Mouse (Mus musculus) neural tube, embryonic 13.5 days (tissue): Measurements from ENCODE around the gene Mtx1. TPM values are rescaled to one million over a fixed set of nuclear protein-coding genes. Genes with fewer than 3 reads are reported as not detected.

Source experiments
- ATAC-seq: fragments of 200-750 bp; cut with Nextera tagmentation; 2 replicates; pipeline ENCODE4 v1.8.0; 2017; ENCODE audit warnings: low read depth, mild to moderate bottlenecking, moderate TSS enrichment, moderate library complexity
- H3K27ac ChIP-seq: fragments of 300-500 bp; sonication (generic); replicated peaks from 2 replicates; pipeline ENCODE4 v1.5.1; 2015; ENCODE audit warnings: moderate library complexity, mild to moderate bottlenecking, inconsistent platforms
- H3K27me3 ChIP-seq: fragments of 300-500 bp; sonication (generic); 2 replicates; pipeline ENCODE4 v1.6.1; 2015; ENCODE audit warnings: mild to moderate bottlenecking, inconsistent platforms
- H3K36me3 ChIP-seq: fragments of 300-500 bp; sonication (generic); 2 replicates; pipeline ENCODE4 v1.6.1; 2015; ENCODE audit warnings: mild to moderate bottlenecking, inconsistent platforms
- H3K4me1 ChIP-seq: fragments of 300-500 bp; sonication (generic); replicated peaks from 2 replicates; pipeline ENCODE4 v1.6.1; 2015; ENCODE audit warnings: inconsistent platforms
- H3K4me2 ChIP-seq: fragments of 300-500 bp; sonication (generic); 2 replicates; pipeline ENCODE4 v1.6.1; 2015; ENCODE audit warnings: inconsistent platforms, mild to moderate bottlenecking, moderate library complexity
- H3K4me3 ChIP-seq: fragments of 300-500 bp; sonication (generic); 2 replicates; pipeline ENCODE4 v1.5.1; 2015; ENCODE audit warnings: mild to moderate bottlenecking, inconsistent platforms
- H3K9ac ChIP-seq: fragments of 300-500 bp; sonication (generic); 2 replicates; pipeline ENCODE4 v1.6.1; 2015; ENCODE audit warnings: moderate library complexity, mild to moderate bottlenecking, inconsistent platforms
- H3K9me3 ChIP-seq: fragments of 300-500 bp; sonication (generic); 2 replicates; pipeline ENCODE4 v1.6.1; 2016; ENCODE audit warnings: inconsistent platforms
- WGBS: fragments of 180-500 bp; shearing (Covaris S2); methylation state at CpG from one replicate; pipeline ENCODE4 v1.1.7; 2015; 5-methylcytosine and 5-hydroxymethylcytosine counted together
- polyA plus RNA-seq: library from polyadenylated mRNA; unstranded; fragments of >200 nt; fragmentation: Nextera tagmentation; extraction: Ambion mirVana; gene quantifications from 2 replicates; pipeline ENCODE4 v1.2.1, GENCODE M21; 2015

The Mtx1 gene
- polyA plus RNA-seq, result 157 and 170 TPM in 2 replicates

- Histone ChIP-seq H3K9ac (peak within 1 kb of the TSS; percentile 79), H3K4me2 (peak within 1 kb of the TSS; percentile 79), H3K27ac (peak within 1 kb of the TSS; percentile 92), H3K36me3 (peaks cover 12% of the 10 kb centered on the region), H3K4me1 (peaks cover 64% of the 10 kb centered on the region), H3K27me3 (no peaks in the 10 kb centered on the region), H3K4me3 (peak within 1 kb of the TSS; percentile 50), H3K9me3 (no peaks in the 10 kb centered on the region)
- WGBS, result under 1% methylated on average over 21 of the region's 21 CpGs
- peak; percentile 6; the same call in 1 of the 2 replicates for ATAC-seq
Observed at GRCm38 (mm10) chr3:89226900-89227299, at the start of gene Mtx1. TSS of gene Mtx1 (minus strand) at chr3:89227088.

- H3K9me3 ChIP-seq, result no peaks in the 10 kb centered on the region
- WGBS, result 95% methylated on average over 13 of the region's 13 CpGs
- peaks cover 51% of the 10 kb centered on the region for H3K4me1 ChIP-seq
- no peak overlapping the region for H3K9ac ChIP-seq
- peaks cover 39% of the 10 kb centered on the region for H3K27me3 ChIP-seq
- ATAC-seq, result no peak
- H3K27ac ChIP-seq, result no peak overlapping the region
- H3K4me2 ChIP-seq, result no peak overlapping the region
- no peaks in the 10 kb centered on the region for H3K36me3 ChIP-seq
- H3K4me3 ChIP-seq, result no peak overlapping the region
Observed at GRCm38 (mm10) chr3:89276061-89276460, 49.2 kb upstream of the Mtx1 start.

DNA sequence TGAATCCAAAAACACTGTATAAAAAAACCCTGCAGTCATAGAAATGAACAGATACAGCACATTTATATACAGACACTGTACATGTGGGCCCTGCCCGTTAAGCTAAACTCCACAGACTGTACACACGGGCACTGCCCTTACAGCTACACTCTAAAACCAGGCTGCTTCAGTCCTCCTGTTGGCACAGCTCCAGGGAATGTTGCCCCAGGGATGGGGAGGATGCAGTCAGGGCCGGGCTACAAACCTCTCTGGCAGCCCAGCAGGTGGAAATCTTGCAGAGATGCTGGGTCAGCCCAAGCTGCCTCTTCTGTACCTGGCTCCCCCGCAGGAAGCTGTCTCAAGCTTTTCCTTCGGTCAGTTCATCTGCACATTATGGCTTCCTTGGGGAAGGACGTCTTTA is 44.9 kb upstream of the Mtx1 start:
- H3K4me1 ChIP-seq, result peaks cover 46% of the 10 kb centered on the region
- H3K9me3 ChIP-seq, result no peaks in the 10 kb centered on the region
- H3K4me3 ChIP-seq, result no peak overlapping the region
- H3K27ac ChIP-seq, result no peak overlapping the region
- H3K9ac ChIP-seq, result 0 out of 2 replicates have a peak overlapping the region, but pooled peaks have one; percentile 22
- ATAC-seq, result no peak
- 42% methylated on average over 6 of the region's 6 CpGs for whole genome bisulfite sequencing
- 0 out of 2 replicates have a peak, but pooled peaks cover 6% of the 10 kb centered on the region for H3K27me3 ChIP-seq
- no peaks in the 10 kb centered on the region for H3K36me3 ChIP-seq
- no peak overlapping the region for H3K4me2 ChIP-seq

GRCm38 (mm10) chr3:89270891-89271290 is 44.0 kb upstream of the Mtx1 start:
- Histone ChIP-seq H3K4me2 (peak overlapping the region; percentile 81), H3K4me3 (peak overlapping the region; percentile 51), H3K27ac (peak overlapping the region; percentile 74), H3K4me1 (peaks cover 50% of the 10 kb centered on the region), H3K36me3 (no peaks in the 10 kb centered on the region), H3K9ac (peak overlapping the region; percentile 80), H3K9me3 (no peaks in the 10 kb centered on the region), H3K27me3 (no peaks in the 10 kb centered on the region)
- no peak for ATAC-seq
- 66% methylated on average over 6 of the region's 6 CpGs for WGBS

DNA sequence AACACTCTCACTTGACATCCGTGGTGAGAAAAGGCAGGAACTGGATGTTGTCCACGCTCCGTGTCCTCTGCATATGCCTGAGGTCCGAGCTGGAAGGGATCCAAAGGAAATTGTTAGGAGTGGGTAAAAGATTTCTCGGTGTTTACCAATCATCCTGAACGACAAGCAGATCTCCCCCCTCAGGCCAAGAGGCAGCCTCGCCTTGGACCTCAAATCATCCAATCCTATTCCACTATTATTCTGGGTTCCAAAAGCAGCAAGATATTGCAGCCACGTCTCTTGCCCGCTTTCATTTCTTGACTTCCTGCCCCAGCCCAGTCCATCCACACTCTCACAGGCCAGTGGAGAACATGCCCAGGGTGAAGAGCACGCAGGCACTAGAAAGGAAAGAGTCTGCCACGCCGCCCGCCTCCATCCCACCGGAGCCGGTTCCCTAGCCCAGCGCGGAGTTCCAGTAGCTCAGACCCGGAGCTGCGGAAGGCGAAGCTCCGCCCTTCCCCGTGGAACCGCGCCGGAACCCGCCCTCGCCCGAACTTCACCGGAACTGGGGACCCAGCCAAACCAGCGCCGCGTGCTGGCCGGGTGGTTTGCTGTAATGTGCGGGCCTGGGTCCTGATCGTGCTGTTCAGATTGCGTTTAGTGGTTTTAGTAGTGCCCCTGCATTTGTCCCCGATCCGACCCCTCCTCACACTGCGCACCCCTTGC is 43.3 kb upstream of the Mtx1 start, which contains the start of gene Slc50a1:
Gene Slc50a1, minus strand, starts transcription at position 520 of the 705 bp plus-strand sequence.
- Histone ChIP-seq H3K9ac (peak within 1 kb of the TSS; percentile 80), H3K27ac (peak within 1 kb of the TSS; percentile 74), H3K36me3 (no peaks in the 10 kb centered on the region), H3K4me1 (peaks cover 52% of the 10 kb centered on the region), H3K9me3 (no peaks in the 10 kb centered on the region), H3K4me2 (peak within 1 kb of the TSS; percentile 81), H3K27me3 (no peaks in the 10 kb centered on the region), H3K4me3 (peak within 1 kb of the TSS; percentile 51)
- peak; percentile 21 for ATAC-seq
- 4% methylated on average over 39 of the region's 39 CpGs for WGBS

DNA sequence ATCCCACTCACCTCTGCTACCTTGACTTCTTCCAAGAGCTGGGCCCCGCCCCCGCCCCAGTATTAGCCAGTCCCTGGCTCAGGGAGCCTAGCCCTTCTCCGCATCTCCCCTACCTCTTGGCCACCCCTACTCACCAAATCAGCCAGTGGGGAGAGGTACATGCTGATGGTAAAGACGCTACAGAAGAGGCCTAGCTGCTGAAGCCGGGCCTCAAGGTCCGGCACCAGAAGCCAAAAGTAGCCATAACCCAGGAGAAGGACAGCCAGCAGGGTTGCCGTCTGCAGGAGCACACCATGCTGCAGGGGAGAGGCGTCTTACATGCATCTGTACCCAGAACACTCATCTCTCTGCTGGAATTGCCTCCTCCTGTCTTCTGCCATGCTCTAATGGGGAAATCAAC is 42.0 kb upstream of the Mtx1 start:
- Histone ChIP-seq H3K36me3 (no peaks in the 10 kb centered on the region), H3K27me3 (no peaks in the 10 kb centered on the region), H3K4me1 (peaks cover 52% of the 10 kb centered on the region), H3K4me3 (peak overlapping the region; percentile 51), H3K9me3 (no peaks in the 10 kb centered on the region), H3K4me2 (peak overlapping the region; percentile 81), H3K9ac (peak overlapping the region; percentile 53; the same call in 1 of the 2 replicates), H3K27ac (no peak overlapping the region)
- no peak for ATAC-seq
- WGBS, result 55% methylated on average over 8 of the region's 8 CpGs

- peak overlapping the region; percentile 95 for H3K4me2 ChIP-seq
- peaks cover 45% of the 10 kb centered on the region for H3K4me1 ChIP-seq
- H3K36me3 ChIP-seq, result no peaks in the 10 kb centered on the region
- WGBS, result under 1% methylated on average over 20 of the region's 20 CpGs
- no peaks in the 10 kb centered on the region for H3K27me3 ChIP-seq
- H3K9me3 ChIP-seq, result no peaks in the 10 kb centered on the region
- H3K9ac ChIP-seq, result peak overlapping the region; percentile 93
- ATAC-seq, result peak; percentile 87
- H3K4me3 ChIP-seq, result peak overlapping the region; percentile 72
- H3K27ac ChIP-seq, result peak overlapping the region; percentile 85
Observed at GRCm38 (mm10) chr3:89266439-89266893, 39.6 kb upstream of the Mtx1 start.

GRCm38 (mm10) chr3:89262417-89262816 is 35.5 kb upstream of the Mtx1 start:
- no peak overlapping the region for H3K9ac ChIP-seq
- no peak for ATAC-seq
- no peaks in the 10 kb centered on the region for H3K9me3 ChIP-seq
- no peaks in the 10 kb centered on the region for H3K27me3 ChIP-seq
- H3K27ac ChIP-seq, result no peak overlapping the region
- peaks cover 13% of the 10 kb centered on the region for H3K4me1 ChIP-seq
- H3K4me3 ChIP-seq, result no peak overlapping the region
- 73% methylated on average over 10 of the region's 10 CpGs for WGBS
- no peak overlapping the region for H3K4me2 ChIP-seq
- no peaks in the 10 kb centered on the region for H3K36me3 ChIP-seq

DNA sequence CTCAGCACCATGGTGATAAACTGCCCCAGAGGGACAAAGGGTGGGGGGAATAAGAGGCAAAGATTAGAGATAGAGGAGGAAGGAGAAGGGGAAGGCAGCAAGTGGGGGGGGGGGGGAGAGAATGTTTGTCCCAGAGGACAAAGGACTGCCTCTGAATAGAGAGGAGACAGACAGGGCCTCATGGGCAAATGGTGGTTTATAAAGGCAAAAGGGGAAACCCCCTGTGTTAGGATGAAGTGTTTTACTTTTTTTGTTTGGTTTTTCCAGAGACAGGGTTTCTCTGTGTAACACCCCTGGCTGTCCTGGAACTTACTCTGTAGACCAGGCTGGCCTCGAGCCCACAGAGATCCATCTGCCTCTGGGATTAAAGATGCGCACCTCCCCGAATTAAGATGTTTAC is 33.3 kb upstream of the Mtx1 start:
- H3K4me1 ChIP-seq, result no peaks in the 10 kb centered on the region
- no peaks in the 10 kb centered on the region for H3K9me3 ChIP-seq
- H3K4me2 ChIP-seq, result no peak overlapping the region
- no peak overlapping the region for H3K4me3 ChIP-seq
- H3K27ac ChIP-seq, result no peak overlapping the region
- H3K36me3 ChIP-seq, result no peaks in the 10 kb centered on the region
- 77% methylated on average over 3 of the region's 3 CpGs for WGBS
- no peak for ATAC-seq
- H3K27me3 ChIP-seq, result no peaks in the 10 kb centered on the region
- no peak overlapping the region for H3K9ac ChIP-seq

- H3K4me1 ChIP-seq, result no peaks in the 10 kb centered on the region
- H3K4me2 ChIP-seq, result no peak within 1 kb of the TSS
- H3K9ac ChIP-seq, result no peak within 1 kb of the TSS
- H3K9me3 ChIP-seq, result no peaks in the 10 kb centered on the region
- WGBS, result 53% methylated on average over 7 of the region's 7 CpGs
- H3K27ac ChIP-seq, result no peak within 1 kb of the TSS
- no peaks in the 10 kb centered on the region for H3K27me3 ChIP-seq
- H3K36me3 ChIP-seq, result no peaks in the 10 kb centered on the region
- no peak within 1 kb of the TSS for H3K4me3 ChIP-seq
- no peak for ATAC-seq
Observed at GRCm38 (mm10) chr3:89259076-89259475, 32.2 kb upstream of the Mtx1 start, which contains the start of gene Dpm3. TSS of gene Dpm3 (plus strand) at chr3:89259358.

DNA sequence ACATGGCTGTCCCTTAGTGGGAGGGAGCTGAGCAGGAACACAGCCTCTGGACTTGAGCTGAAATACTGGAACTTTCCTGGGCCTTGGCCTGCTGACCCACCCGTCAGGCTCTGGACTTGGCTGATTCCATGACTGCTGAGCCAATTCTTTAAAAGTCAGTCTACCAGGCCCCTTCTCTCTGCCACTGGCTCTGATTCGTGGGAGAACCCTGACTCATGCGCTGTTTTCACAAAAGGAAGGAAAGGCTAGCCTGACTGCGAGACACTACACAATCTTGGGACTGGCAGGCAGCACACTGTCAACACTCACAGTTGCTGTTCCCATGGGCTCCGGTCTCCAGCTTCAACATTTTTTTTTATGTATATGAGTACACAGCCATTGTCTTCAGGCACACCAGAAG is 29.3 kb upstream of the Mtx1 start:
- 75% methylated on average over 5 of the region's 5 CpGs for WGBS
- ATAC-seq, result no peak
- no peak overlapping the region for H3K9ac ChIP-seq

DNA sequence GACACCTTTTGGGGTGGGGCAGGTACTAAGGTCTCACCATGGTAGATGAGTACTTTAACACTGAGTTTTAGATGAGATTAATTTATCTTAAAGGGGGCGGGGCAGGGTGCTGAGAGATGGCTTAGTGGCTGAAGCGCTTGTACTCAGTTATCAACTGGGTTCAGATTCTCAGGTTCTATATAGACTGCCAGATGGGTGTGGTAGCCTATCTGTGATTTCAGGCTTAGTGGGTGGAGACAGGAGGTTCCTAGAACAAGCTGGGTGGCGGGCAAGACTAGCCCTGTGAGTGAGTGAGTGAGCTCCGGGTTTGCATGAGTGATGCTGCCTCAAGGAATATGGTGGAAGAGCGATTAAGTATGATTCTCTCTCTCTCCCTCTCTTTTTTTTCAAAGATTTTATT is 28.1 kb upstream of the Mtx1 start:
- H3K9ac ChIP-seq, result no peak overlapping the region
- peaks cover 19% of the 10 kb centered on the region for H3K4me1 ChIP-seq
- 91% methylated on average over 5 of the region's 5 CpGs for WGBS
- no peak overlapping the region for H3K4me2 ChIP-seq
- H3K4me3 ChIP-seq, result no peak overlapping the region
- no peaks in the 10 kb centered on the region for H3K9me3 ChIP-seq
- H3K27me3 ChIP-seq, result no peaks in the 10 kb centered on the region
- no peak overlapping the region for H3K27ac ChIP-seq
- ATAC-seq, result no peak
- H3K36me3 ChIP-seq, result no peaks in the 10 kb centered on the region

More for the DNA sequence above, 29.3 kb upstream of the Mtx1 start:
- Histone ChIP-seq H3K4me3 (no peak overlapping the region), H3K36me3 (no peaks in the 10 kb centered on the region), H3K4me1 (peaks cover 11% of the 10 kb centered on the region), H3K9me3 (no peaks in the 10 kb centered on the region), H3K27ac (no peak overlapping the region), H3K27me3 (no peaks in the 10 kb centered on the region), H3K4me2 (no peak overlapping the region)
